Mouse (Mus musculus) mouse embryonic stem cell (cell line): ENCODE results near the gene Acot11.
"Not testable (repeated sequence)": the region's sequence is repeated elsewhere in the genome, so short reads cannot be mapped to it uniquely, and the experiment has no call there.

Experiments used
- in situ Hi-C, 2 experiments: fragments of 300-500 bp; cut with MboI; formaldehyde crosslinking; loops; 1 replicate in 1 of 2; 3 replicates in 1 of 2; pipeline ENCODE4 v1.14.3; 2019 to 2020; ENCODE audit warnings: low sequenced_read_pairs in 2 of 2, low pct_unique_long_range_greater_than_20kb in 1 of 2, mixed read lengths in 1 of 2; ENCODE audit not compliant: unreplicated experiment in 1 of 2

Acot11 gene

DNA sequence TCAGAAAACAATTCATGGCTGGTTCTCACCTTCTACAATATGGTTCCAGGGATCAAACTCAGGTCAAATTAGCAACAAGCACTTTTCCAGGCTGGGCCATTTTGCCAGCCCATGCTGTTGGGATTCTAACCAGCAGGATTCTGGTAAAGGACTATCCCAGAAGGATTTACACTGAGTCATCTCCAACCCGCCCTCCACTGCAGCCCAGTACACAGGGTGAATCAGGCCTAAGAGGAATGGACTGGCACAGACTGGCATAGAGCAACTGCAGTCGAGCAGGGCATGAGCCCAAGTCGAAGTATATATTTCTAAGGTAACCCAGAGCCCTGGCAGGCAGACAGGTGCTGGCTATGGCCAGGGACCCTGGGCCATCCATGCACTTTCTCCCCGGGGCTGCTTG lies 12.2 kb upstream of the Acot11 start:
- in situ Hi-C loops = loop anchor here (5.0 to 10.0 kb wide), 2 partner anchors 170 to 348 kb away; no protein-coding TSS in a partner anchor

DNA sequence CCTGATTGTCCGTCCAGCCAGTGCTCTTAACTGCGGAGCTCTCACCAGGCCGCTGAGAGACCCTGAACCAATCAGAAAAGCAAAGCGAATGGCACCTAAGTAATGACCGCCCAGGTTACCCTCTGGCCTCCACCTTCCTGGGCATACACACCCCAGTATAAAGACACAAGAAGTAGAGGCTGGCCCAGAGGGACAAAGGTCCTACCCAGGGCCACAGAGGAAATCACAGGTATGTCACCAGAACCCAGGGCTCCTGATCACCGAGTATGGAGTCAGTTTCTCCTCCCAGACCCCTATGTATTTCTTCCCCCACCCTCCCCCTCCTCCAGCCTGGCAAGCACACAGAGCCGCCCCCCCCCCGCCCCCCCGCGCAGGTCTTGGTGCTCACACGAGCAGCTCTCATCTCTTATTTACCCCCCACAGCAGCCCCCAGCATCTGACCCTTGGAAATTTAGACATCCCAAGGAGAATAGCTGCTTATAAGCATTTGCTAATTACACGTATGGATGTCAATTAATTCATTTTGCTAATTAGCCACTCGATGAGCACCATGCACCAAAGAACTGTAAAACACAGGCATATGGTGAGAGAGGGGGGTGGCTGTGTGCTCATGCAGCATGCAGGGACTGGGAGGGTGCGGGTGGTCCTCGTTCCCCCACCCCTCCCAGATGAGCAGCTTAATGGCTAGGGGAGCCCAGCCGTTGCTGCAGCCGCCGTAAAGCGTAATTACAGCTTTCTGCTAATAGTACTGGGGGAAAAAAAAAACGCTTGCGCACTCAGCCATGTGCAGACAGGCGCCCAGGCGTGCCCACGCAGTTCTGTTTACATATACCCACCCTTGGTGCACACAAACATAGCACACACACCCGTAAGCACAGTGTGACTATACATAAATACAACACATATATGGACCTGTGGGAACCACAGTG lies 10.9 kb upstream of the Acot11 start:
- in situ Hi-C loops = loop anchor here (5.0 to 10.0 kb wide), 2 partner anchors 172 to 349 kb away; no protein-coding TSS in a partner anchor

DNA sequence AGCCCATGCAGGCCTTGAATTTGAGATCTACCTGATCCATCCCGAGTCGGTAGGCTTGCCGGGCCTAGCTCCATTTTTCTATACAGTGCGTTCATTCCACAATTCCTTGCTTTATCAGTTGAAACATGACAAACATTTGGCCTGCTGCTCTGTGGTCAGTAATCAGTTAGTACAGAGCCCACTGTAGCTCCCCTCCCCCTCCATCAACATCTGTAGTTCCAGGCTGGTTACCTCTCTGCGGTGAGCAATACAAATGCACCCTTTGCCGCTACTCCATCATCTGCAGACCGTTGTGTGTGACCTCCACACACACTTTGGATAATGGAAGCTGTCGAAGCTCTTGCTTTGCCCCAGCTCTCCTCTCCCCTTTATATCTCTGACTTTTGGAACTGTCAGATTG lies 6.4 kb upstream of the Acot11 start:
- in situ Hi-C loops = loop anchor here (10.0 kb wide), 1 partner anchor 354 kb away; no protein-coding TSS in a partner anchor

DNA sequence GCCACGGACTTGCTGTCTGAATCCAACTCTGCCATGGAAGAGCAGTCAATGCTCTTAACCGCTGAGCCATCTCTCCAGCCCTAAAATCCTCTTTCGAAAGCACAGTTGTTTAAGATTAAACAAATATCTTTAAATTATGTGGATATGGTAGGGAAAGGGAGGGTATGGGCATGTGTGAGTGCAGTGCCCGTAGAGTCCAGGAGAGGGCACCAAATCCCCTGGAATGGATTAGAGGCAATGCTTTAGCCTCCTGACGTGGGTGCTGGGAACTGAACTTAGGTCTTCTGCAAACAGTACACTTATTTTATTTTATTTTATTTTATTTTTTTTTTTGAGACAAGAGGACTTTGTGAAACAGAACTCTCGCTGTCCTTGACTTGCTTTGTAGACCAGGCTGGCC lies 5.2 kb upstream of the Acot11 start:
- in situ Hi-C loops = loop anchor here (10.0 kb wide), 1 partner anchor 355 kb away; no protein-coding TSS in a partner anchor

DNA sequence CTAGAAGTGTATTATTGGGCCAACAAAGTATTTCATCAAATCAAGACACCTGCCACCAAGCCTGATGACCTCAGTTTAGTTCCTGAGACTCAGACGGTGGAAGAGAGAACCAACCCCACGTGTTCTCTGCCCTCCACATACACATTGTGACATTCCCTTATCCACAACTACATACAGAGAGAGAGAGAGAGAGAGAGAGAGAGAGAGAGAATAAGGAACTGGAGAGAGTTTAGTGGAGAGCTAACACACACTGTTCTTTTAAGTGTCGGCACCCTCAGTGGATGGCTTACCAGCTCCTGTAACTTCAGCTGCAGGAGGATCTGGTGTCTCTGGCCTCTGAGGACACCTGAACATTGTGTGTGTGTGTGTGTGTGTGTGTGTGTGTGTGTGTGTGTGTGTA lies 2.5 kb upstream of the Acot11 start:
- in situ Hi-C loops = no loop called here

DNA sequence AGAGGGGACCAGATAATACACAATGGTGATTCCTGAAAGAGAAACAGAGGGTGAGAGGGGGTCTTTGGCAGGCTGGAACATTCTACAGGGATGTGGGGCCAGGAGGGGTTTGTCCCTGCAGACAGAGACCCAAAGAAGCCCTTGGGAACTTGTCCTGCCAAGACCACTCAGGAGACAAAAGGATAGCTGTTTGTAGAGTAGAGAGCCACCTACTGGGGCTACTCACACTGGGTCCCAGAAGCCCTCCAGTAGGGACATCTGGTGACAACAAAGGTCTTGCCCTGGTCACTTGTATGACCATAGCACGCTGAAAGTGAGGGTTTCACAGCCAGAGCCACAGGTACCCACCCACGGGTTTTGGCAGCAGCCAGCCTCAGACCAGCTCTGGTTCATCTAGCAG lies 1.1 kb upstream of the Acot11 start:
- in situ Hi-C loops = no loop called here

DNA sequence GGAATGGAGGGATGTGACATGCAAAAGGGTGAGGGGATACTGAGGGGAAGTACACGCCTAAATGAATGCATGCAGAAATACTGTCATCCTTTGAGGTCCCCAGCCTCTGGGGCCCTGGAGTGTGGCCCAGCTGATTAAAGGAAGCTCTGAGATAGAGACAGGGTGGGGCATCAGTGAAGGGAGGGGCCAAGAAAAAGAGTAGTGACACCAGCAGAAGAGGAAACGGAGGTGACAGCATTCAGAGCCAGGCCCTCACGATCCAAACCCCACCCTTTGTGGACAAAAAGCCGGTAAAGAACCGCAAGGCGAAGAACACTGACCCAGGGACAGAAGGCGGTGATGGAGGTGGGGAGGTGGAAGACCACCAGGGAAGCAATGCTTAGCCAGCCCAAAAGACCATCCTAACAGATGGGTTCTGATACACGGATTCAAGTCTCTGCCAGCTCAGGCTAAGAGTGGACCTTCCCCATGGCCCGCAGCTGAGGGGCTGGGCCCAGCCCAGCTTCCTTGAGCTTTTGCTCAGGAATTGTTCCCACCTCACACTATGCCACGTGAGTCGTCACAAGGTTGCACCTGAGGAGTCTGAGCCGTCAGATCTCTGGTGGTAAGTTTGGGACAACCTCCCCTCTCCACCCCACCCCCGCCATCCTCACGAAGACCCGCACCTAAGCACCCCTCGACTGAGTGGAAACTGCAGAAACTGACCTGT lies 443 bp downstream of the Acot11 start:
- in situ Hi-C loops = no loop called here

DNA sequence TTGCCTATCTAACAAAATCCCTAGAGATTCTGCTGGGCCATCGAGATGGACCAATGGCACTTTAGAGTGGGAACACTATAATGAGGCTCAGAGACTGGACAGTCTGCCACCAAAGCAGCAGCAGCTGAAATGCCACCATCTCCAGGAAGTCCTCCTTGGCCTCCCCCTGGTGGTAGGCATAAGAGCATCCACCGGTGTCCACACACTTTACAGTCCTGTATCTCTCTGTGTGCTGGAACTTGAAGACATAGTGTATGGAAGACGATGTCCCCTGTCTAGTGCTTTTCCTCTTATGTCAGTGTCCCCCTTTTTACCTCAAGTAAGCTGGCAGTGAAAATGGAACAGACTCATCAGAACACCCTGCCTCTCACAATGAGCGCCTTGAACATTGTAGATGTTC lies 1.0 kb downstream of the Acot11 start:
- in situ Hi-C loops = no loop called here

DNA sequence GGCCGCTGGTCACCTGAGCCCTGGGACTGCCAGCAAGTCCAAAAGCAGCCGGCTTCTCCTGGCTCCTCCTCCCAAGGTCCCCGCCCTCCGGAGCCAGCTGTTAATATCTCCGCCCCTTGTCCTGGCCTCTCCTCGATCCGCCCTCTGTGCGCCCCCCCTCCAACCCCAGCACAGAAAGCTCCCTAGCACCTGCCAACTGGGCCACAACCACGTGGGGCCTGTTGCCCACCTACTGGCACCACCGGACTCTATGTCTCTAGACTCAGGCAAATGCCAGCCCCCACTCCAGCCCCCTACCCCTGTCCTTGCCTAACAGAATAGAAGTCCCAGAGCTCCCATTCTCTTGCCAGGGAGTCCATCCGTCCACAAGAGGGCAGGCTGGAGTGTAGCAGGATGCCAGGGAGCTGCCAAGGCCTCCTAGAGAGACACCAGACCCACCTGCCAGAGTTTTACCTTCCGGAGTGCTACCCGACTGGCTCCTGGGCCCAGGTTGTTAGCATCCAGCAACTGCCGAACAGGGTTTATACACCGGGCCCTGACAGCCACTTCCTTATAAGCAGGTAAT lies 4.9 kb downstream of the Acot11 start:
- in situ Hi-C loops = no loop called here

DNA sequence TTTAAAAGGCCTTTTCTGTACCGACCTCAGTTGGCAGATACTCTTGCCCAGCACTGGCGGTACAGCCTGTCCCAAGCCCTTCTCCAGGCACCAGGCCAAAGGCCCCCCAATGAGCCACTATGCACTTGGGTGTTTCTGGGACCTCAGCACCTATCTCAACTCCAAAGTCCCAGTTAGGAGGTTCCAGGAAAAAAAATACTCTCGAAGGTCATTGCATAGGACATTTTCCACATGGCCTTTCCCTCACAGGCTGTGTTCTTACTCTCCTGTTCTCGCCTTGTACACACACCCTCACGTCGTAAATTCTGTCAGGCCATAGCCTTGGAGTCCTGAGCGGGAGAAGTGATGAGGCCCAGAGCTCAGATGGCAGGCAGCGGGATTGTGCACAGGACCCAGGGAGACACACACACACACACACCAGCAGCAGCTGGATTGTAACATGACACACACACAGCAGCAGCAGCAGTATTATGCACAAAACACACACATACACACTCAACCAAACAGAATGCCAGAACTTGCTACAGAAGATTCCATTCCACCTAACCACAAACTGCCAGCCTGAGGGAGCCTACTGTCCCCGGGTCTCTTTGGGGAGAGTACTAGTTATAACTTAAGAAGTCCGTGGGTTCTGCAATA lies 5.8 kb downstream of the Acot11 start:
- in situ Hi-C loops = no loop called here

DNA sequence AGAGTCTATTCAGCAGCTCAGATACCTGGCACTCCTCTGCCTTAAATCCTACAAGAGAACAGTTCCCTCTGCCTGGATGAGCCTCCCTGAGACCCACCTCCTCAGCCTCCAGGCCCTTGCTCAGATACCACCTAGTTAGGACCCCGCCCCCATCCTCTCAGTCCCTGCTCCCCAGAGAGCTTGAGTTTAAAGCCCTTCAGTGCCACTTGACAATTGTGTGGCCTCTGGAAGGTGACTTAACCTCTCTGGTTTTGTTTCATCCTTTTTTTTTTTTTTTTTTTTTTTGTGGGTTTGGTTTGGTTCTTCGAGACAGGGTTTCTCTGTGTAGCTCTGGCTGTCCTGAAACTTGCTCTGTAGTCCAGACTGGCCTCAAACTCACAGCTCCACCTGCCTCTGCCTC lies 9.5 kb downstream of the Acot11 start:
- in situ Hi-C loops = no loop called here

DNA sequence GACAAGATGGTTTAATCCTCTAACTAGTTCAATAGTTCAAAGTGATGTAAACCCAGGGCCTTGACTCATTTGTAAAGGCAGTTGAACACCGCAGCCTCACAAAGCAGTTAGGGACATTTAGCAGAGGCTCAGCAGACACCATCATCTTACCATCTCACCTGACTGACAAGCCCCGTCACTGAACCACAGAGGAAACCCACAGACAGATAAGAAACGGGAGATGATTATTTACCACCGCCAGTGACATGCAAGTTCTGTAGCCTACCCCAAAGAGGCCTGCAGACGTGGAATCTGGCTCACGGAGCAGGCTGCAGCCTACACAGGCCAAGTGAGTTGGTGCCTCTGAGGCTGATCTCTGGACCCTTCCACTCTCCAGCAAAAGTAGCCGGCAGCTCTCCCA lies 10.6 kb downstream of the Acot11 start:
- in situ Hi-C loops = no loop called here

DNA sequence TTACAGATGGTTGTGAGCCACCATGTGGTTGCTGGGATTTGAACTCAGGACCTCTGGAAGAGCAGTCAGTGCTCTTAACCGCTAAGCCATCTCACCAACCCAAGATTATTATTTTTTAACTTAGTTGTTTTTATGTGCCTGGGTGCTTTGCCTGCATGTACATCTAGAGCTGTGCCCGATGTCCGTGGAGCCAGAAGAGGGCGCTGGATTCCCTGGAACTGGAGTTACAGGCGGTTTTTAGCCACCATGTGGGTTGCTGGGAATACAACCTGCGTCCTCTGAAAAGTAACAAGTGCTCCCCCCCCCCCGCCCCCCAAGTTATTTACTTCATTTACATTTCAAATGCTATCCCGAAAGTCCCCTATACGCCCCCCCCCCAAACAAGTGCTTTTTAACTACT lies 11.0 kb downstream of the Acot11 start:
- in situ Hi-C loops = not testable (repeated sequence)

DNA sequence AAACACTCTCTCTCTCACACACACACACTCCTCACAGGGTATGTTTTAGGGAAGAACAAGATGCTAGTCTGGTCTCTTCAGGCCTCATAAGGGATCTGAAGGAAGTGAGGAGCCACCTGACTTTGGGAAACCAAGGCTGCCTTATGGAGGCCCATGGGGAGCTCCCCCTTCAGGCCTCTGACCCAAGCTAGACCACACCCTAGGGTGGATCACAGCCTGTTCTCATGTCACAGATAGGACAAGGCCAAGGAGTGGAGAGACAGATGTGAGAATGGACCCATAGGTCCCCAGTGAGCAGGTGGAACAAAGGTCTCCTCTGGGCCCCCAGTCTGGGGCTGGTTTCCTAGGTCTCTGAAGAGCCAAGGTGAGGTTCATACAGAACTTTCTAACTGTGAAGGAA lies 12.5 kb downstream of the Acot11 start:
- in situ Hi-C loops = no loop called here

DNA sequence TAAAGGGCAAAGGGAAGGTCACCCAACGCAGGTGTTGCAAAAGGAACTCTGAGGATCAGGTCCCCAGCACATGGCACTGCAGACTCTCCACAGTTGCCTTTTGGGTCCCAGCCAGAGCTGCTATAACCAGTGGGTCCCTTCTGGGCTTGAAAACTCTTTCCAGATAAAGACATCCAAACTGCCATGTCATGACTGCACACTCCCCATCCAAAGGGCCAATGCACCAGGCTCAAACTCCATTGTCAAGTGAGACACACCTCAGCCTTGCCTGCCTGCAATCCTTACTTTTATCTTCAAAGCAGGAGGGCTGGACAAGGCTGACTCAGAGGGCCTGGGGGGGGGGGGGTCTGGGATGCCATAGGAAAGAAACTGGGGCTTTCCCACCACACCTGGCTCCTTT lies 13.9 kb downstream of the Acot11 start:
- in situ Hi-C loops = no loop called here

DNA sequence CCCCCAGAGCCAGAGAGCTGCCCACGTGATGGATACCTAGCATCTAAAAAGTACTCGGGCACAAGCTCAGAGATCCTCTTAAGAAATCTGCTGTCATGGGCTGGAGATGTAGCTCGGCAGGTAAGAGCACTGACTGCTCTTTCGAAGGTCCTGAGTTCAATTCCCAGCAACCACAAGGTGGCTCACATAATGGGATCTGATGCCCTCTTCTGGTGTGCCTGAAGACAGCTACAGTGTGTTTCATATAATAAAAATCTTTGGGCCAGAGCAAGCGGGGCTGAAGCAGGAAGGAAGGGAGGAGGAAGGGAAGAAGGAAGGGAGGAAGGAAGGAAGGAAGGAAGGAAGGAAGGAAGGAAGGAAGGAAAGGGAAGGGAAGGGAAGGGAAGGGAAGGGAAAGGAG lies 14.6 kb downstream of the Acot11 start:
- in situ Hi-C loops = not testable (repeated sequence)

DNA sequence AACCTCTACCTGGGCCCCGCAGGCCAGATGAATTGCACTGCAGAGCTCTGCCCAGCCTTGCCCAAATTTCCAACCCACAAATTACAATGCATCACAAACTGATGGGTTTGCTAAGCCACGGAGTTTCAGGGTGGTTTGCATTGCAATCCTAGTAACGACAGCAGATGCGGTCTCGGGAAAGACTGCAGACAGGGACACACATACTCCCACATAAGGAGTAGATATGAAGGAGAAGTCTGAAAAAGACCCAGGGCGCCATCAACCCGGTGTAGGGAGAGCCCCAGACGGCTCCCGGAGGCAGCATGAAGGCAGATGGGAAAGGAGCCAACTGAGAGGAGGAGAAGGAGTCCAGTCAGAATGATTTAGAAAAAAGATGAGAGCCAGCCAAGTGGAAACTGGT lies 15.1 kb downstream of the Acot11 start:
- in situ Hi-C loops = no loop called here

DNA sequence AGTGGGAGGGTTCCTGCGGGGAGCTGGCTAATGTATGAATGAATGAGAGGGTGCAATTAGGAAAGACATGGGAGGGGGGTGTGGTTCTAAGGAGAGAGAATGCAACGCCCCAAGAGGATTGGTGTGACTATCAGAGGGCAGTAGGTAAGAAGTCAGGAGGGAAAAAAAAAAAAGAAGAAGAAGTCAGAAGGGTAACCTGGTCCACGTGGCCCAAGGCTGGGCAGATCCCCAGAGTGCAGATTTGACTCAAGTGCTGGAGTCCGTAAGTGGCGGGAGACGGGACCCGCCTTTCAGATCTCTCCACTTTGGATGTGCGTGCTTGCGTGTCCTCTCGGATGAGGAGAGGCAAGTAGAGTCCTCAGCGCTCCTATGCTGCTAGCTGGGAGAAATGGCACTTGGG lies 16.2 kb downstream of the Acot11 start:
- in situ Hi-C loops = no loop called here

DNA sequence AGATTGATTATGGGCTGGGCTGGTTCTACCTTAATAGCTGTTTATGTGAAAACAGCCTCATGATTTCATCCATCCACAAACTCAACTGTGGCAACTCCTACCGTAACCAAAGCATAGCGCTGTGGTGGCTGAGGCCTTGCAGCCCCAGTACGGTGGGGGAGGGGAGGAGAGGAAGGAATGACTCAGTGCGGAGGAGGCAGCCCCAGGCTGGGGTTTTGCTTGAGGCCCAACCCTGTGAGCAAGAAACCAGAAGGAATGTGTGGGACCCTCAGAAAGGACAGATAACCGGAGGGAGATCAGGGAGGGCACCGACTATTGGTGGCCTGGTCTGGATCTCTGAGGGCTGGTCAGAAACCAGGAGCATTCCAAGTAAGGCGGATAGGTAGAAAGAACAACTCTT lies 17.0 kb downstream of the Acot11 start:
- in situ Hi-C loops = no loop called here
